Mouse (Mus musculus) left cerebral cortex, postnatal 10 days (tissue): ENCODE results near the gene Tec. TPM values are rescaled to one million over a fixed set of nuclear protein-coding genes. Genes with fewer than 3 reads are reported as not detected.

Experiments
- DNase-seq, 2 experiments: peaks; one replicate each; pipeline ENCODE4 v3.0.0; 2021 to 2022; ENCODE audit warnings: low spot score in 2 of 2, mixed read lengths in 1 of 2; ENCODE audit errors: extremely low spot score in 1 of 2
- intact Hi-C: fragments of 180-260 bp; cut with DNase I; formaldehyde crosslinking; loops from one replicate; pipeline ENCODE4 v1.15.1; 2025
- total RNA-seq, 2 experiments: library from RNA; stranded (reverse); gene quantifications; 2 replicates each; pipeline ENCODE4 v1.2.3; 2021

Gene Tec
- total RNA-seq, 2 experiments from 2014 or later, result 7.3 to 12.4 TPM

GRCm38 (mm10) chr5:72810990-72811389 is 57.3 kb downstream of the Tec start:
- intact Hi-C loops, result loop anchor here (5.0 kb wide), 1 partner anchor 66 kb away; no protein-coding TSS in a partner anchor

GRCm38 (mm10) chr5:72809480-72809879 is 58.8 kb downstream of the Tec start:
- intact Hi-C loops, result no loop called here
- no peak for DNase-seq

More at GRCm38 (mm10) chr5:72810990-72811389, 57.3 kb downstream of the Tec start:
- no peak for DNase-seq

GRCm38 (mm10) chr5:72808456-72809111 is 59.7 kb downstream of the Tec start:
- DNase-seq, result peak in 1 of 2 experiments; percentile 71
- intact Hi-C loops, result no loop called here

GRCm38 (mm10) chr5:72802851-72803250 is 65.4 kb downstream of the Tec start:
- DNase-seq, result no peak
- intact Hi-C loops, result no loop called here

- no peak for DNase-seq
- intact Hi-C loops, result no loop called here
Measured at GRCm38 (mm10) chr5:72798563-72798962, 69.7 kb downstream of the Tec start.

GRCm38 (mm10) chr5:72796186-72796613 is 72.1 kb downstream of the Tec start:
- intact Hi-C loops, result no loop called here
- peak in 1 of 2 experiments; percentile 53 for DNase-seq

GRCm38 (mm10) chr5:72793309-72793850 is 74.9 kb downstream of the Tec start:
- intact Hi-C loops, result no loop called here
- DNase-seq, result no peak

GRCm38 (mm10) chr5:72791789-72792188 is 76.5 kb downstream of the Tec start:
- no peak for DNase-seq
- intact Hi-C loops, result no loop called here

- intact Hi-C loops, result no loop called here
Measured at GRCm38 (mm10) chr5:72791386-72791785, 76.9 kb downstream of the Tec start.

GRCm38 (mm10) chr5:72785451-72785850 is 82.8 kb downstream of the Tec start:
- intact Hi-C loops, result no loop called here

More at GRCm38 (mm10) chr5:72791386-72791785, 76.9 kb downstream of the Tec start:
- DNase-seq, result no peak

GRCm38 (mm10) chr5:72784719-72785118 is 83.6 kb downstream of the Tec start:
- no peak for DNase-seq
- intact Hi-C loops, result no loop called here

More at GRCm38 (mm10) chr5:72785451-72785850, 82.8 kb downstream of the Tec start:
- DNase-seq, result no peak

- intact Hi-C loops, result no loop called here
- DNase-seq, result no peak
Measured at GRCm38 (mm10) chr5:72783957-72784356, 84.3 kb downstream of the Tec start.

- no peak for DNase-seq
- intact Hi-C loops, result no loop called here
Measured at GRCm38 (mm10) chr5:72783123-72783522, 85.2 kb downstream of the Tec start.

GRCm38 (mm10) chr5:72781776-72782175 is 86.5 kb downstream of the Tec start:
- intact Hi-C loops, result no loop called here
- DNase-seq, result no peak

GRCm38 (mm10) chr5:72776595-72776994 is 91.7 kb downstream of the Tec start:
- DNase-seq, result no peak
- intact Hi-C loops, result no loop called here

GRCm38 (mm10) chr5:72776127-72776526 is 92.2 kb downstream of the Tec start:
- no peak for DNase-seq
- intact Hi-C loops, result no loop called here

GRCm38 (mm10) chr5:72769841-72770240 is 98.4 kb downstream of the Tec start:
- intact Hi-C loops, result no loop called here
- DNase-seq, result no peak

- intact Hi-C loops, result no loop called here
- no peak for DNase-seq
Measured at GRCm38 (mm10) chr5:72763546-72763945, 104.7 kb downstream of the Tec start.

GRCm38 (mm10) chr5:72763025-72763424 is 105.3 kb downstream of the Tec start:
- DNase-seq, result no peak

GRCm38 (mm10) chr5:72761758-72762157 is 106.5 kb downstream of the Tec start:
- DNase-seq, result no peak
- intact Hi-C loops, result no loop called here

More at GRCm38 (mm10) chr5:72763025-72763424, 105.3 kb downstream of the Tec start:
- intact Hi-C loops, result no loop called here
